Mouse (Mus musculus) cerebellum, postnatal 25 days (tissue): Measurements from ENCODE around the gene Coro7.

Experiments used
- DNase-seq, 2 experiments: peaks; one replicate each; pipeline ENCODE4 v3.0.0; 2021; ENCODE audit warnings: mixed read lengths in 2 of 2

Coro7 gene

GRCm38 (mm10) chr16:4611193-4611592, 68.4 kb downstream of the Coro7 start:
- DNase-seq: no peak

- DNase-seq: no peak
Measured at GRCm38 (mm10) chr16:4608532-4609059, 71.0 kb downstream of the Coro7 start.

- peak; percentile 93 to 94 for DNase-seq
Measured at GRCm38 (mm10) chr16:4607818-4608531, 71.6 kb downstream of the Coro7 start.

GRCm38 (mm10) chr16:4606431-4607084, 73.0 kb downstream of the Coro7 start:
- peak; percentile 46 to 68 for DNase-seq

DNA sequence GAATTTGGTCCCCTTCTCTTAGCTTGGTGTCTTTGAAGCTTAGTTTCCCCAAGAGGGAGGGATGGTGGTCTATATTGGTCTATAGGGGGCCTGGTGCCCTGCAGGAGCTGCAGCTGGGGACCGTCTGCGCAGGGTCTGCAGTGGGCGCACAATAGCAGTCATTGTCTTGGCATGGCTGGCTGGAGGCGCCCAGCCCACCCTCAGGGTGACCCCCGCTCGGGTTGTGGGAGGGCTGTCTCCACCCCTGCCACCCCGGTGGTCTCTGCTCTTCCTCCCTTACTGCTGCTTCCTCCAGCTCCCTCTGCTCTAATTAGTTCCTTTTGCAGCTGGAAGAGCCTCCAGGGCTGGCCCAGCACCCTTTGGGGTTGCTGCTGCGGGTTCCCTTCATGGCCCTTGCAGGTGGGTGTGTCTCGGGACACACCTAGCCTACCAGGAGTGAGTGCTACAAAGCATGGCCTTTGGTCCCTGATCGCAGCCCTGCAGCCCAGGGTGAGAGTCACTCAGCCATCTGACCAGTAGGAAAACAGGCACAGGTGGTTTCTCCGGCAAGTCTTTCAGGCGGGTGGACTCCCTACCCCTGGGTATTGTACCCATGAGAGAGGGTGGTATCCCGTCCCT, 74.0 kb downstream of the Coro7 start:
- DNase-seq: no peak

DNA sequence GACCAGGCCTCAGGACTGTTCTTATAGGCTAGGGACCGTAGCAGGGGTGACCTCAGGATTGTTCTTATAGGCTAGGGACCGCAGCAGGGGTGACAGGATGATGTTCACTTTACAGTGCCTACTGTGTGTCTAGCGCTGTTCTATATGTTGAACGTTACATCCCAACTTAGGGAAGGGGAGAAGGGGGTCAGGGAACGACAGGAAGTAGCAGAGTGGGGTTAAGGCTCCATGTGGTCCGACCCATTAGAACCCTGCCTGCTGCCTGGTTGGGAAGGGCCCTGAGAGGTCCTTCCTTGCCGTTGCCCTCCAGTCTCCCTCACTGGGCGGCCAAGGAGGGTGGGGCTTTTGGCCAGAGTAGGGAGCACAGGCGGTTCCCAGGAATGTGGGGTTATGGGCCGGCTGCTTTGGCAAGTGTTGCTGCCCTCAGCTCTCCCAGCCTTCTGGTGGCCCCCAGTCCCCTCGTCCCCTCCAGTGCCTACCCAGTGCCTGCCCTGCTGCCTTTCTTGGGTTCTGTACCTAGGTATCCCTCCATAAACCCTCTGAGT, 75.2 kb downstream of the Coro7 start:
- DNase-seq: no peak

GRCm38 (mm10) chr16:4603453-4603837, 76.1 kb downstream of the Coro7 start:
- no peak for DNase-seq

- DNase-seq: no peak
Measured at GRCm38 (mm10) chr16:4602766-4603452, 76.7 kb downstream of the Coro7 start.

DNA sequence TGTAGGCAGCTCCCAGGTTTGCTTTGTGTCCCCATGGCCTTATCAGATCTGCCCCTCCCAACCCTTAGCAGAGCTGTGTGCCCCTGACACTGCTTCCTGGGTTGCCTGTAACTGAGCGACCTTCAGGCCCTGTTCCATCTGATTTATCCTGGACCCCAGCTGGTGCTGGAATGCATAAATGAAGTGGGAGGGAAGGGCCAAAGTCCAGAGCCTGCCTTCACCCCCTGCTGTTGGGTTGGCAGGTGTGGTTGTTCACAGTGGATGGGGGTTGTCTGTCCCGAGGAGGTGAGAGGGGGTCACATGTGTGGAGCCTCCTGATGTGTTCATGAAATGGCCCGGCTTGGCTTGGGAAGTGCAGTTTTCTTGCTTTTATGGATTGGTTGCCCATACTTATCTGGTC, 77.4 kb downstream of the Coro7 start:
- no peak for DNase-seq

- no peak for DNase-seq
Measured at GRCm38 (mm10) chr16:4600701-4601310, 78.8 kb downstream of the Coro7 start.

DNA sequence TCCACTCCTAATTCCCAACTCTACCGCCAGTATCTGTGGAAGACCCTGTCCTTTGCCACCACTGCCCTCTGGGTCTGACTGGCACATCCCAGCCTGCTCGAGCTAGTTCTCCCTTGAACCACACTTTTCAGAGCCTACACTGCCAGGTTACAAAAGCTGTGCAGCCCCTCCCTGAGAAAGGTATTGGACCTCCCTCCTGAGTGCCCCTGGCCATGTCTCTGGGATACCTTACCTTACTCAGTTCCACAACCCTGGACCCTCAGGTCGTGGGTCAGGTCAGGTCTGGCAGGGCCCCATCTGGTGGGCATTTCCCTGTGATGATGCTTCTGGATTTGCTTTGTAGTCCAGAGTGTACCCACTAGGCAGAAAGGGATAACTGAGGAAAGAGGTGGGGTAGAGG, 80.0 kb downstream of the Coro7 start:
- no peak for DNase-seq

DNA sequence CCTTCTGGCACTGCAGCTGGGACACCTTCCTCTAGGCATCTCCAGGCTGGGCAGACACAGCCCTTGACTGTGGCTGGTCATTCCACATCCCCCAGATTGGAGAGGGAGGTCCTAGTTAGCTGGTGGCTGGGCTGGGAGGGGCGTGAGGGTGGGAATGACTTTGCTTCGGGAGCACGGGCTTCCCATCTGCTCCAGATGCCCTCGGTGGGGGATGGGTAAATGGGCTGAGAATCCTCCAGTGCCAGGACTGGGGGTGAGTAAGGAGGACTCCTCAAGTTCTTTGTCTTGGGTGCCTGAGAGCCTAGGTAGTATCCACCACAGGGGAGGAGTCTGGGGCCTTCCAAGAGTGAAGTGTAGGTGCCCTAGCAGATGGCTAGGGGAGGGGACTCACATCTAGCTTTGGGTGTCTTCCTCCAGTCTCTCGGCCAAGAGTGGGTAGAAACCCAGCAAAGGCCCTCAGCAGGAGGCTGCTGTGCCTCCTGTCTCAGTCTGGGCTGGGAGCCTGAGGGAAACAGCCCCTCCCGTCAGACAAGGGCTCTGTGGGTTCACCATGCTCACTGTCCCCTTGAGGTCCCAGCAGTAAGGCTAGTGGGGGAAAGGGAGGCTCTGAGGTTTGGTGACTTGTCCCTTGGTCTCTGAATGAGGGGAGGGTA, 80.6 kb downstream of the Coro7 start:
- no peak for DNase-seq

DNA sequence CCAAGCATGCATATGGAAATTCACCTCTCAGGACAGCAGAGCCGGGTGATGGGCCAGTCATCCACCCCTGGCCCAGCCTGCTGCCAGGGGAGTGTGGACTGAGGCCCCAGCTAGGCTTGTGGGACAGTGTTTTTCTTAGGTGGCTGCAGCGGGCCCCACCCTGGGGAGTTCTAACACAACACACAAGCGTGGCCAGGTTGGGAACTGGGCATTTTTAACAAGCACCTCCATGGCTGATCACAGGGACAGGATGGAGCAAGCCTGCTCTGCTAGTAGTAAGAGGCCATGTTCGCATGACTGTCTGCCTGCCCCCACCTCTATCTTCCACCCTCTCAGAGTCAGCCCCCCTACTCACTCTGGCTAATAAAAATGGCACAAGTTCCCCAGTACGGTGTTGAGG, 81.5 kb downstream of the Coro7 start:
- DNase-seq: no peak

DNA sequence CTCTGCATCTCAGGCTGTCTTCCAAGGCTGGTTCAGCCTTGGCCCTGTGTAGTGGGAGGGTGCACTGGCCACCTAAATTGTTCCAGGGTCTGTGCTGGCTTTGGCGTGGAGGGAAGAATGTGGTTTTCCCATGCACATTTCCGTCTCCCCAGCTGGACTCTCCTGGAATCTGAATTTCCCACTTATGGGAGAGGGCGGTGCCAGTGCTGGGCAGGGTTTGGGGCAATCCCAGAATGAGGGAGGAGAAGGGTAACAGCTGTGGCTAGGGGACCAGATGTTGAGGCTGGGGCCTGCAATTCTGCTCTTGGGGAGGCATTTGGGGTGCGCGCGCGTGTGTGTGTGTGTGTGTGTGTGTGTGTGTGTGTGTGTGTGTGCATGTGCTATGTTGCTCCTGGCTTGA, 82.3 kb downstream of the Coro7 start:
- DNase-seq: no peak

- DNase-seq: no peak
Measured at GRCm38 (mm10) chr16:4596836-4597235, 82.7 kb downstream of the Coro7 start.

GRCm38 (mm10) chr16:4596141-4596728, 83.3 kb downstream of the Coro7 start:
- DNase-seq: no peak

DNA sequence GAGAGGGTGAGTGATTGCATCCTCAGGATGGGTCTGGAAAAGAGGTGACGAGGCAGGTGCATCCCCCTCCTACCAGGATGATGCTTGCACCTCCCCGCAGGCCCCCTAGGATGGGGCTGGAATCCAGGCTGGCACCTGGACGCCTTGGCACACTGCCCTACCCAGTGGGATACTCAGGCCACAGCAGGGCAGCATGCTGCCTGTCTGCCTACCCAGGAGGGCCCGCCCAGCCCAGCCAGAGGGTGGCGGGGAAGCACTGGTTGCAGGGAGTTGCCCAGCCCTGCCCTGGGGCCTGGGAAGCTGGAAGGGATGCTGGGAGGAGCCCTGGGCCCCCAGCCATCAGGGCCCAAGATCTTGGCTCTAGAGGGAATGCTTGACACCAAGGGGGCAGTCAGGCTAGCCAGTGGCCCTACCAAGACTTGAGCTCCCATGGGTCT, 84.0 kb downstream of the Coro7 start:
- DNase-seq: peak; percentile 46 to 64

GRCm38 (mm10) chr16:4594814-4595526, 84.6 kb downstream of the Coro7 start:
- no peak for DNase-seq

- peak; percentile 66 to 73 for DNase-seq
Measured at GRCm38 (mm10) chr16:4593971-4594813, 85.4 kb downstream of the Coro7 start, which contains the start of gene Glis2. Glis2 (plus strand) TSS chr16:4594713.
